Mouse (Mus musculus) lung, adult 2 months (tissue): ENCODE data around the gene Gm37240.

Experiments
- CTCF ChIP-seq: fragments of 200-500 bp; IDR thresholded peaks from 2 replicates; pipeline ENCODE4 v1.5.1; 2011; ENCODE audit warnings: mild to moderate bottlenecking, low read length, control low read depth; ENCODE audit not compliant: insufficient read depth
- POLR2A ChIP-seq: fragments of 200-500 bp; IDR thresholded peaks from 2 replicates; pipeline ENCODE4 v1.6.1; 2011; ENCODE audit warnings: low read depth, mild to moderate bottlenecking, control low read depth, low read length, borderline replicate concordance; ENCODE audit errors: extremely low read depth

DNA sequence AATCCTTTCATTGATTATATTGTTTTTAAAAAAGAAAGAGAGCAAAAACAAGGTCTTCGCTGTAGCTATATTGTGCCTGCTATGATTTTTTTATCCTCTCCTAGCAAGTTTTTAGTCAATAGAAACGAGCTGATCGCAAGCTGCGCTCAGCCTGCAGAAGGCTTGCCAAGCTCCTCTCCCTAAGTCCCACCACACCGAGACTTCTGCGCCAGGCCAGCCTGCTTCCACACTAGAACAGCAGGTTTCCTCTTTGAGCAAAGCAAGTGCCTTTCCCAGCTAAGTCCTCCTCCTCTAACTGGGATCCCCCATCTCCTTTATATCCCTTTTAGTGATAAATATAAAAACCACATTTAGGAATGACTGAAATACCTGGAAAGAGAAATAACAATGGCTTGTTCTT, 578.1 kb downstream of the Gm37240 start:
- TF ChIP-seq CTCF (no peak), POLR2A (no peak)
